Mouse (Mus musculus) adrenal gland, adult (tissue): ENCODE data around the gene Wscd2.

ENCODE experiments used
- DNase-seq, 2 experiments: peaks; one replicate each; pipeline ENCODE4 v3.0.0; 2022 to 2023; ENCODE audit warnings: low spot score in 1 of 2; ENCODE audit not compliant: inconsistent age in 2 of 2

Gene Wscd2

GRCm38 (mm10) chr5:113521037-113521436, 30.9 kb downstream of the Wscd2 start:
- peak in 1 of 2 experiments; percentile 62 for DNase-seq

GRCm38 (mm10) chr5:113538826-113539225, 48.7 kb downstream of the Wscd2 start:
- DNase-seq, result no peak

GRCm38 (mm10) chr5:113539438-113539837, 49.3 kb downstream of the Wscd2 start:
- no peak for DNase-seq

- no peak for DNase-seq
Observed at GRCm38 (mm10) chr5:113539858-113540257, 49.7 kb downstream of the Wscd2 start.

GRCm38 (mm10) chr5:113541196-113541595, 51.1 kb downstream of the Wscd2 start:
- no peak for DNase-seq

- DNase-seq, result no peak
Observed at GRCm38 (mm10) chr5:113542885-113543476, 52.8 kb downstream of the Wscd2 start.

GRCm38 (mm10) chr5:113547949-113548700, 58.0 kb downstream of the Wscd2 start:
- DNase-seq, result peak; percentile 79 to 95

GRCm38 (mm10) chr5:113550249-113550648, 60.1 kb downstream of the Wscd2 start:
- DNase-seq, result no peak

GRCm38 (mm10) chr5:113550759-113551158, 60.6 kb downstream of the Wscd2 start:
- no peak for DNase-seq

- peak in 1 of 2 experiments; percentile 35 for DNase-seq
Observed at GRCm38 (mm10) chr5:113553402-113553897, 63.3 kb downstream of the Wscd2 start.

GRCm38 (mm10) chr5:113554095-113554494, 64.0 kb downstream of the Wscd2 start:
- no peak for DNase-seq

- peak in 1 of 2 experiments; percentile 41 for DNase-seq
Observed at GRCm38 (mm10) chr5:113554571-113554970, 64.4 kb downstream of the Wscd2 start.

- peak in 1 of 2 experiments; percentile 52 for DNase-seq
Observed at GRCm38 (mm10) chr5:113555684-113556083, 65.6 kb downstream of the Wscd2 start.

GRCm38 (mm10) chr5:113558065-113558464, 67.9 kb downstream of the Wscd2 start:
- no peak for DNase-seq

- DNase-seq, result peak in 1 of 2 experiments; percentile 45
Observed at GRCm38 (mm10) chr5:113559627-113560026, 69.5 kb downstream of the Wscd2 start.

- DNase-seq, result no peak
Observed at GRCm38 (mm10) chr5:113564463-113564862, 74.3 kb downstream of the Wscd2 start.

GRCm38 (mm10) chr5:113565101-113565854, 75.1 kb downstream of the Wscd2 start:
- no peak for DNase-seq

GRCm38 (mm10) chr5:113565858-113566257, 75.7 kb downstream of the Wscd2 start:
- DNase-seq, result no peak

GRCm38 (mm10) chr5:113570056-113570717, 80.1 kb downstream of the Wscd2 start:
- no peak for DNase-seq

GRCm38 (mm10) chr5:113577555-113577954, 87.4 kb downstream of the Wscd2 start:
- DNase-seq, result no peak

- DNase-seq, result no peak
Observed at GRCm38 (mm10) chr5:113578428-113578827, 88.3 kb downstream of the Wscd2 start.
